Mouse (Mus musculus): ENCODE results near the gene Dhx38.

DNA sequence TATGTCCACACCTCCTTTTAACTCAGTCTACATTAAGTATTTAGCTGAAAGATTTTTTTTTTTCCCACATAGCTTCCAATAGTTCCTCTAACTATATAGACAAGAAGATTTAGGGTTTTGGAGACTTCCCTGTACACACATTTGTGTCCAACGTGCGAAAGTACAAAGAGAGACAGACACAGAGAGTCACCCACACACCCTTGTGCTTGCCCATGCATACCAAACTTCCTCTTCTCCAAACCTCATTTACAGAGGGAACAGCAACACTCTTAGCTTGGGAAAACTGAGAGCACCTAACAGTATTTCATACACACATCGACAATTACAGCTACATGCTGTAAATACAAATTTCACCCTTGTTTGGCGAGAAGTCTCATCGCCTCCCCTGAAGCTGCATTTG, 60.1 kb downstream of the Dhx38 start:
- TF ChIP-seq POLR2A (IDR thresholded peaks at IDR 0.05; ENCODE audit: borderline replicate concordance, control insufficient read depth, low read depth, low read length) = no peak
- TF ChIP-seq CTCF (IDR thresholded peaks at IDR 0.05; ENCODE audit: control insufficient read depth, insufficient read depth, low read length) = no peak
